Mouse (Mus musculus) telencephalon, adult 2 months (tissue): Measurements from ENCODE around the gene Zer1.

Experiments
- DNase-seq: peaks from one replicate; pipeline ENCODE4 v3.0.0-alpha.2; 2011; ENCODE audit warnings: low read depth, low spot score

Zer1 gene

GRCm38 (mm10) chr2:30051992-30052761 is 72.2 kb downstream of the Zer1 start:
- DNase-seq: no peak

DNA sequence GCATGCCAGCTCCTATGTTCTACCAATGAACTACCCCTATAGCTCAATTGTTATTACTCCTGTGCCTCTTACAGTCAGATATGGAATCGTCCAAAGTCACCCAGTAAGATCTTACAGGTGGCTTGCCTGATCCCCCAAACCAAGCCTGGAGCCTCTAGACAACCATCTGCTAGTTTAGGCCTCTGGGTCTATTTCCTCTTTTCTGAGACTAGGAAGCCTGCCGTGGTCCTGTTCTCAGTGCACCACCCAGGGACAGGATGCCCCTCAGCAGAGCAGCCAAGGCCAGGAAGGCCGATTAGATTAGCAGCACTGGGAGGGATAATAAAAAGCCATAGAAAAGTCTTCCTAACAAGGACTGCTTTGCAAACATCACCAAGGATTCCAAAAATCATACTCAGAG is 74.6 kb downstream of the Zer1 start:
- DNase-seq: no peak

- peak; percentile 89 for DNase-seq
Measured at GRCm38 (mm10) chr2:30048699-30049388, 75.5 kb downstream of the Zer1 start, which contains the start of gene Wdr34. TSS of gene Wdr34 (minus strand) at chr2:30048881.

DNA sequence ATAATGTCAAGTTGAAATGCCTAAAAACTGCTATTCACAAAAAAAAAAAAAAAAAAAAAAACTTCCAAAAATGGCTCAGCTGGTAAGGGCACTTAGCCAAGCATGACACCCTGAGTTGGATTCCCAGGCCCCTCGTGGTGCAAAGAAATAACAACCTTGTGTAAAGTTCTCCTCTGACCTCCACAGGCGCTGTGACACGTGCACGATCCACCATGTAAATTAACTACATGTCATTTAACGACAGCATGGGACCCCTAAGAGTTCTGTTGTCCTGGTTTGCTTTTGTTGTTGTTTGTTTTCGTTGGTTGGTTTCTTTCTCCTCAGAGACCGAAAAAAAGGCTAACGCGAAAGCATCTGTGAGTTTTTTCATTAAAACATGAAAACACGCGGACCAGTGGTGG is 76.3 kb downstream of the Zer1 start:
- DNase-seq: no peak
